Mouse (Mus musculus) ES-Bruce4 (cell line): ENCODE results near the gene Poc1b.

Source experiments
- EP300 ChIP-seq: IDR thresholded peaks from 2 replicates; pipeline ENCODE4 v1.6.1; 2011; ENCODE audit warnings: low read depth, low read length; ENCODE audit not compliant: insufficient read depth
- POLR2A ChIP-seq: IDR thresholded peaks from one replicate; pipeline ENCODE4 v1.8.1; 2011; ENCODE audit warnings: low read length; ENCODE audit not compliant: insufficient read depth

- TF ChIP-seq POLR2A (no peak), EP300 (no peak)
These were observed 122.3 kb downstream of the Poc1b start for GRCm38 (mm10) chr10:99229031-99229684.
